Mouse (Mus musculus) intestine, embryonic 16.5 days (tissue): ENCODE measurements around the gene Pard3b. TPM values are rescaled to one million over a fixed set of nuclear protein-coding genes. Genes with fewer than 3 reads are reported as not detected.

Experiments used
- ATAC-seq: fragments of 200-750 bp; cut with Nextera tagmentation; 2 replicates; pipeline ENCODE4 v1.8.0; 2017; ENCODE audit warnings: moderate TSS enrichment, moderate library complexity
- H3K27ac ChIP-seq: fragments of 300-500 bp; sonication (generic); 2 replicates; pipeline ENCODE4 v1.5.1; 2014; ENCODE audit warnings: mild to moderate bottlenecking, low read length
- H3K27me3 ChIP-seq: fragments of 300-500 bp; sonication (generic); replicated peaks from 2 replicates; pipeline ENCODE4 v1.6.1; 2014; ENCODE audit warnings: low read length, control low read depth, mixed read lengths; ENCODE audit not compliant: control insufficient read depth, insufficient read depth
- H3K36me3 ChIP-seq: fragments of 300-500 bp; sonication (generic); 2 replicates; pipeline ENCODE4 v1.6.1; 2014; ENCODE audit warnings: low read length, control low read depth; ENCODE audit not compliant: control insufficient read depth, insufficient read depth
- H3K4me1 ChIP-seq: fragments of 300-500 bp; sonication (generic); 2 replicates; pipeline ENCODE4 v1.6.1; 2014; ENCODE audit warnings: low read length, control low read depth, mixed read lengths; ENCODE audit not compliant: control insufficient read depth, insufficient read depth
- H3K4me2 ChIP-seq: fragments of 300-500 bp; sonication (generic); 2 replicates; pipeline ENCODE4 v1.6.1; 2014; ENCODE audit warnings: low read depth, low read length, control low read depth
- H3K4me3 ChIP-seq: fragments of 300-500 bp; sonication (generic); 2 replicates; pipeline ENCODE4 v1.5.1; 2014; ENCODE audit warnings: mild to moderate bottlenecking, low read length
- H3K9ac ChIP-seq: fragments of 300-500 bp; sonication (generic); 2 replicates; pipeline ENCODE4 v1.6.1; 2014; ENCODE audit warnings: low read depth, low read length
- H3K9me3 ChIP-seq: fragments of 300-500 bp; sonication (generic); 2 replicates; pipeline ENCODE4 v1.6.1; 2016; ENCODE audit warnings: low read length, control low read depth; ENCODE audit not compliant: control insufficient read depth
- WGBS: fragments of 180-500 bp; shearing (Covaris S2); extraction: QIAGEN DNeasy Blood & Tissue Kit; methylation state at CpG from one replicate; pipeline ENCODE4 v1.1.7; 2014; 5-methylcytosine and 5-hydroxymethylcytosine counted together
- polyA plus RNA-seq: library from polyadenylated mRNA; unstranded; fragments of >200 nt; fragmentation: Nextera tagmentation; extraction: Ambion mirVana; gene quantifications from 2 replicates; pipeline ENCODE4 v1.2.1, GENCODE M21; 2015

The Pard3b gene
- polyA plus RNA-seq, 1 experiment from 2014 or later = 22.3 TPM

- Histone ChIP-seq H3K36me3 (no peaks in the 10 kb centered on the region), H3K27ac (no peak overlapping the region), H3K27me3 (no peaks in the 10 kb centered on the region), H3K9ac (no peak overlapping the region), H3K9me3 (no peaks in the 10 kb centered on the region), H3K4me2 (no peak overlapping the region), H3K4me3 (no peak overlapping the region), H3K4me1 (no peaks in the 10 kb centered on the region)
- ATAC-seq = no peak
- WGBS = 94% methylated on average over 3 of the region's 3 CpGs
Measured at GRCm38 (mm10) chr1:61825560-61826191, 187.1 kb downstream of the Pard3b start.

GRCm38 (mm10) chr1:61837006-61837544 lies 198.5 kb downstream of the Pard3b start:
- no peak overlapping the region for H3K4me2 ChIP-seq
- ATAC-seq = no peak
- H3K4me1 ChIP-seq = no peaks in the 10 kb centered on the region
- H3K27ac ChIP-seq = no peak overlapping the region
- no peaks in the 10 kb centered on the region for H3K27me3 ChIP-seq
- no peaks in the 10 kb centered on the region for H3K9me3 ChIP-seq
- 68% methylated on average over 6 of the region's 6 CpGs for WGBS
- H3K36me3 ChIP-seq = no peaks in the 10 kb centered on the region
- no peak overlapping the region for H3K9ac ChIP-seq
- H3K4me3 ChIP-seq = no peak overlapping the region

- no peaks in the 10 kb centered on the region for H3K4me1 ChIP-seq
- no peaks in the 10 kb centered on the region for H3K36me3 ChIP-seq
- no peak overlapping the region for H3K4me3 ChIP-seq
- no peak overlapping the region for H3K27ac ChIP-seq
- no peak overlapping the region for H3K9ac ChIP-seq
- no peaks in the 10 kb centered on the region for H3K27me3 ChIP-seq
- no peak overlapping the region for H3K4me2 ChIP-seq
- ATAC-seq = no peak
- no peaks in the 10 kb centered on the region for H3K9me3 ChIP-seq
Measured at GRCm38 (mm10) chr1:61846606-61847005, 208.0 kb downstream of the Pard3b start.

- Histone ChIP-seq H3K4me3 (no peak overlapping the region), H3K4me1 (no peaks in the 10 kb centered on the region), H3K36me3 (no peaks in the 10 kb centered on the region), H3K4me2 (no peak overlapping the region), H3K27ac (no peak overlapping the region), H3K9ac (no peak overlapping the region), H3K27me3 (no peaks in the 10 kb centered on the region), H3K9me3 (no peaks in the 10 kb centered on the region)
- WGBS = 80% methylated on average over 6 of the region's 6 CpGs
- no peak for ATAC-seq
Measured at GRCm38 (mm10) chr1:61849029-61849714, 210.5 kb downstream of the Pard3b start.

GRCm38 (mm10) chr1:61850471-61850870 lies 211.8 kb downstream of the Pard3b start:
- Histone ChIP-seq H3K27me3 (no peaks in the 10 kb centered on the region), H3K27ac (no peak overlapping the region), H3K4me1 (no peaks in the 10 kb centered on the region), H3K9ac (no peak overlapping the region), H3K4me2 (no peak overlapping the region), H3K9me3 (no peaks in the 10 kb centered on the region), H3K36me3 (no peaks in the 10 kb centered on the region), H3K4me3 (no peak overlapping the region)
- 68% methylated on average over 5 of the region's 5 CpGs for WGBS
- no peak for ATAC-seq

GRCm38 (mm10) chr1:61851176-61851575 lies 212.6 kb downstream of the Pard3b start:
- WGBS = 57% methylated on average over 5 of the region's 5 CpGs
- Histone ChIP-seq H3K27ac (no peak overlapping the region), H3K4me3 (no peak overlapping the region)

GRCm38 (mm10) chr1:61867286-61868082 lies 228.9 kb downstream of the Pard3b start:
- Histone ChIP-seq H3K4me2 (no peak overlapping the region), H3K9me3 (no peaks in the 10 kb centered on the region), H3K27me3 (no peaks in the 10 kb centered on the region), H3K4me1 (peaks cover 7% of the 10 kb centered on the region; the same call in 1 of the 2 replicates), H3K4me3 (no peak overlapping the region), H3K27ac (no peak overlapping the region), H3K9ac (no peak overlapping the region), H3K36me3 (no peaks in the 10 kb centered on the region)
- WGBS = 33% methylated on average over 2 of the region's 2 CpGs
- peak; percentile 44; the same call in 1 of the 2 replicates for ATAC-seq

More at GRCm38 (mm10) chr1:61851176-61851575, 212.6 kb downstream of the Pard3b start:
- Histone ChIP-seq H3K9ac (no peak overlapping the region), H3K4me1 (no peaks in the 10 kb centered on the region), H3K4me2 (no peak overlapping the region), H3K36me3 (no peaks in the 10 kb centered on the region), H3K27me3 (no peaks in the 10 kb centered on the region), H3K9me3 (no peaks in the 10 kb centered on the region)
- ATAC-seq = no peak

GRCm38 (mm10) chr1:61874875-61875274 lies 236.3 kb downstream of the Pard3b start:
- H3K27ac ChIP-seq = no peak overlapping the region
- WGBS = 68% methylated on average over 1 of the region's 1 CpGs

More at GRCm38 (mm10) chr1:61874875-61875274, 236.3 kb downstream of the Pard3b start:
- Histone ChIP-seq H3K9ac (no peak overlapping the region), H3K27me3 (no peaks in the 10 kb centered on the region), H3K36me3 (no peaks in the 10 kb centered on the region), H3K9me3 (no peaks in the 10 kb centered on the region), H3K4me1 (no peaks in the 10 kb centered on the region), H3K4me2 (no peak overlapping the region), H3K4me3 (no peak overlapping the region)
- ATAC-seq = no peak
